Mouse (Mus musculus): ENCODE measurements around the gene Arv1. TPM values are rescaled to one million over a fixed set of nuclear protein-coding genes. Genes with fewer than 3 reads are reported as not detected.
A peak's percentile ranks its signal among the peaks of the same experiment; 100 is the strongest.

Gene Arv1
- 1 to 10 TPM; 4.4 to 5.0 TPM for total RNA-seq (2021)

DNA sequence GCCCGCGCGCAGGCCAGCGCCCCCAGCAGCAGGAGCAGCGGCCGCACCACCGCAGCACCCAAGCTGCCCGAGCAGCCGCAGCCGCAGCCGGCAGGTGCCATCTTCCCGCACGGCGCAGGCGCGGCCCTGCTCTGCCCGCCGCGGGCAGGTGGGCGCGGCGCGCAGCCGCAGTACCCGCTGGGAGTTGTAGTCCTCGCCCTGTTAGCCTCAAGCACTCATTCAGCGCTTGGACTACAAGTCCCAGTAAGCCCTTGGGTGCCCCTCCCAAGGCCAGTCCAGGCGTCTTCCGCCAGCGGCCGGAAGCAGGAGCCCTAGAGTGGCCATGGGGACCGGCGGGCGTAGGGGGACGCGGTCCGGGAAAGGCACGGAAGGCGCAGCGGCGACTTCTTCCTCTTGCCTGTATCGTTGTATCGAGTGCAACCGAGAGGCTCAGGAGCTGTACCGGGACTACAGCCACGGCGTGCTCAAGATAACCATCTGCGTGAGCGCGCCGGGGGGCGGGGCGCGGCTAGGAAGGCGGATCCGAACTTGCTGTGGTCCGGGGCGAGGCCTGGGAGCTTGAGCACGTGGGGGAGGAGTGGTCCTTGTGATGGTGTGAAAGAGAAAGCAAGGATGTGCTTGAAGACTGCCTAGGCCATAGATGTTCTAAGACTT is at the start of gene Arv1, which contains the start of gene Ttc13:
Gene Arv1, plus strand, starts transcription at position 278 of the 654 bp plus-strand sequence.
Gene Ttc13, minus strand, starts transcription at position 122 of the 654 bp plus-strand sequence.
- DNase-seq (ENCODE audit: low spot score) = peak; percentile 93
- intact Hi-C loops (cut with DNase I) = no loop called here

DNA sequence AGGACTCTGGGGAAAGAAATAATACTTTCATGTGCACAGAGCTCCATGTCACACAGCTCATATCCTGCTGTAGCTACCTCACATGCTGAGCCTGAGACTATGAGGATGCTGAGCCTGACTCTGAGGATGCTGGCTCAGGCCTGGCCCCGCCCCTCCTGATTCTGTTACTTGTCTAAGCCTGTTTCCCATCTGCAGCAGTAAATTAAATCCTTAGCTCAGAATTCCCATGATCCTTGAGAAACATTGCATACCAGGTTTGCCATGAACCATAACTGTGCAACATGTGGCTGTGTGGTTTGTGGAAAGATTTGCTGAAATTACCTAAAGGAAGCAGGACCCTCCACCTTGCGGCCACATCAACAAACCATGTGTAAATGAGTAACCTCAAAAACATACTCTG is 49.6 kb upstream of the Arv1 start:
- intact Hi-C loops (cut with DNase I) = loop anchor here (10.0 kb wide), 1 partner anchor 278 kb away; no protein-coding TSS in a partner anchor
- DNase-seq (ENCODE audit: low spot score) = no peak

DNA sequence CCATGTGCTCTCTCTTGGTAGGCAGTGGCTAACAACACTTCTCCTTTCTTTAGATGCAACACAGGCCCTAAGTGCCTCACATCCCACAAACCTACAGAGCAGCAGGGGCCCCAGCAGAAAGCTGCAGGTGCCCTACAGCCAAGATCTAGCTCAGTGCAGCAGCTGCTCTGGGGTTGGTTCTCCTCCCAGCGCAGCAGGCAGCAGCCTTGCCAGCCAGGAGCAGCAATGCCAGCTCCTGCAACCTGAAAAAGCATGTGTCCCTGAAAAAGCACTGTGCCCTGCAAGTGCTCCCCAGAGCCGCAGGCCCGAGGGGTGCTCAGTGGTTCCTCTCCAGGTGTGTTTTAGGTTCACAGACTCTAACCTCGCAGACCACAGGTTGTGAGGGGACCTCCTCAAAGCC is 45.3 kb upstream of the Arv1 start:
- intact Hi-C loops (cut with DNase I) = loop anchor here (1.0 to 10.0 kb wide), 2 partner anchors 59 to 282 kb away; no protein-coding TSS in a partner anchor
- DNase-seq (ENCODE audit: low spot score) = no peak

DNA sequence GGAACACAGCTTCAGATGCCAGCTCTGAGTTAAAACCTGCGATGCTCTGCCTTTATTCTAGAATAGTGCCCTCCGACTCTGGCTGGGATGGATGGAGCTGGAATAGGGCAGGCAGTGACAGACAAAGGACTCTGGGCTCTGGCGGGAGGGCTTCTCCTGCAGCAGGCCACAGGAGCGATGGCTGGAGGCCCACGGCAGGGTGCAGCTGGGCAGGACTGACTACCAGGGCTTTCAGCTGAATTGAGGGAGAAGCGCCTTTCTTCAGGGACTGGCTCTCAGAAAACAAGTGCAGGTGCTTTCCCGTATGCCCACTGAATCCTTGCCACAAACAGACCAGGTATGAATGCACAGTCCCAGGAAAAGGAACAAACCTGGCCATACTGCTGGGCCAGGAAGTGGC is 44.9 kb upstream of the Arv1 start:
- no peak for DNase-seq (ENCODE audit: low spot score)
- intact Hi-C loops (cut with DNase I) = loop anchor here (1.0 to 10.0 kb wide), 2 partner anchors 60 to 282 kb away; no protein-coding TSS in a partner anchor

DNA sequence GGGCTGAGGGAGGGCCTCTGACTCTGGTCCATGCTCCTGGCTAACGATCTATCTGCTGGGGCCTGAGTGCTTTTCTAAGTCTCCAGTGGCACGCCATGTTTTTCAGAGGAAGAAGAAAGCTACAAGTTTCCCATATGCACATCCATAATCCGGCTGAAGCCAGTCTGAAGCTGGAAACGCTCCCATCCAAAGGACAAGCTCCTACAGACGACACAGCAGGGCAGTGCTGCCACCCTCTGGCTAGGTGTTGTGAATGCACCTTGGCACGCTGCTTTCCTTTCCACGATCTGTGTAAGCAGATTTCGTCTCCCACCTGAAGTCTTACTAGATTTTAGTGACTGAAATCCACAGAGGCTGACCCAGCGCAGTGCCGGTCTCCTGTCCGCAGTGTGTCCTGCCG is 44.5 kb upstream of the Arv1 start:
- intact Hi-C loops (cut with DNase I) = loop anchor here (1.0 to 10.0 kb wide), 2 partner anchors 60 to 283 kb away; no protein-coding TSS in a partner anchor
- peak; percentile 44 for DNase-seq (ENCODE audit: low spot score)

DNA sequence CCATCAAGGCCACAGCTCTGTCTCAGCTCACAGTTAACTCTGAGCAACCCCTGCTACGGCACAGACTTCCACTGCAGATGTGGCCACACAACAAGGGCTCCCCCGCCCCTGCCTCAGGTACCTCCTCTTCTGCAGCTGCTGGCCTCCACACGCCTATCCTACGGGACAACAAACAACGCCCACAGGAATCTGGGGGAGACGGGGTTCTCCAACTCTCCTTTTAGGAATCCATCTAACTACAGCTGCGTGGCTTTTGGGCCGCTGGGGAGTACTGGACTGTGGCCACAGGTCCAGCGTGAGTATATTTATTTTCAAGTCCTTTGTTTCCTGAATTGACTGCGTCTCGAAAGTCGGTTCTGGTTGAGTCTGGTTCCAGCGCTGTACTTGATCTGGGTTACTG is 43.7 kb upstream of the Arv1 start:
- intact Hi-C loops (cut with DNase I) = loop anchor here (10.0 kb wide), 1 partner anchor 283 kb away; no protein-coding TSS in a partner anchor
- DNase-seq (ENCODE audit: low spot score) = no peak

DNA sequence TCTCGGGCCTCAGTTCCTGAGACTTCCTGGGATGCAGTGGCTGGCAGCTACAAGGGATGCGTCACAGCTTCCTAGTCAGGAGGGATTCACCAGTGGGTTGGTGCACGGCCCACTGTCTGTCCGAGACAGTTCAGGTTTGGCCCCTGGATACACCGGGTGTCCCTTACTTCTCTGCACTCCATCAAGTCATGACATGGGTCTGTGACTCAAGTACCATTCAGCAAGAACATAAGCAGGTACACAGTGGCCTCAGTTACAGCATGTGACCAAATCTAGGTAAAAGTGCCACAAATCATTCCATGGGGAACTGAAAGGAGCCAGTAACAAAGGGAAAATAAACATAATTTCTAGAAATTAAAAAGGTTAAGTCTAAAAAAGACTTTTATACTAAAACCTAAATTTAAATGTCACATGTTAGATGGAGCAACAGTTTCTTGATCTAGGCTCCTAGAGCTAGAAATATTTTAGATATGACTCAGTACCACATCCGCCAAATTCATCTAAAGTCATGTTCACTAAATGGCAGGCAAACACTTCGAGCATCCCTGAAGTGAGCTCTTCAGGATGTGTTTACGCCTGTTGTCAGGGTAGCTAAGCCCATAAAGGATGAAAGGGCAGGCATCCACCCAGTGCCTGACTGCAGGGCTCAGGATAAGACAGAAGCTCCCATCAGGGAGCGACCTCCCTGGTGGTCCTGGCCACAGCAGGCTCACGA is 40.7 kb upstream of the Arv1 start:
- no peak for DNase-seq (ENCODE audit: low spot score)
- intact Hi-C loops (cut with DNase I) = no loop called here

DNA sequence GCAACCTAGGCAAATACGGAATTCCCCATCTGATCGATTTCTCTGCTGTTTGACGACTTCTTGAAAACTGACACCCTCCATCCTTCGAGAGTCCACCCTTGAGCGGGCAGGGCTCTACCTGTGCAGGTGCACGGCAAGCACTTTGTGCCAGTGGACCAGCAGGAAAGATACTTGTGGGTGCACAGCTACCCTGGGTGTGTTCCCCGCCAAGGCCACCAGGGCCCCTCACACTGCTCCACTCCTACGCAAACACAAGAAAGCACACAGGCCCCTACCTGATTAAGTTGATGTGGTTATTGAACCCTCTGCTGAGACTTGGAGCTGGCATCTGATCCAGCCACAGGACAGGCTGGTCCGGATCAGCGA is 40.2 kb upstream of the Arv1 start:
- intact Hi-C loops (cut with DNase I) = no loop called here
- no peak for DNase-seq (ENCODE audit: low spot score)

DNA sequence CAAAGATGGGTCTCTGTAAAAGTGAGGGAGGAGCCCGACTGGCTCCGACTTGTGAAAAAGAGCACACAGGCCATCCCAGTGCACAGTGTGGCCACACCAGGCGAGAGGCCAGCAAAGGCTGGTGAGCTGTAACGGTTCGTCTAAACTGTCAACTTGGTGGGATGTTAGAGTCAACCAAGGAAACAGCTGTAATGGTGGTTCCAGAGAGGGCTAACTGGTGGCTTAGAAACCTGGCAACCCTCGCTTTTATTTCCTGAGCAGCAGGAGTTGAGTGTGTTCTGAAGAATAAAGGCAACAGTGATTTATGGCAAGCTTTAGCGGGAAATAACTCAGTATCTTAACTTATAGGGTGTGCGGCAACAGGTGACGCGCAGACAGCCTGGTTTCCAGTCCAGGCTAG is 39.7 kb upstream of the Arv1 start:
- intact Hi-C loops (cut with DNase I) = no loop called here
- DNase-seq (ENCODE audit: low spot score) = no peak

DNA sequence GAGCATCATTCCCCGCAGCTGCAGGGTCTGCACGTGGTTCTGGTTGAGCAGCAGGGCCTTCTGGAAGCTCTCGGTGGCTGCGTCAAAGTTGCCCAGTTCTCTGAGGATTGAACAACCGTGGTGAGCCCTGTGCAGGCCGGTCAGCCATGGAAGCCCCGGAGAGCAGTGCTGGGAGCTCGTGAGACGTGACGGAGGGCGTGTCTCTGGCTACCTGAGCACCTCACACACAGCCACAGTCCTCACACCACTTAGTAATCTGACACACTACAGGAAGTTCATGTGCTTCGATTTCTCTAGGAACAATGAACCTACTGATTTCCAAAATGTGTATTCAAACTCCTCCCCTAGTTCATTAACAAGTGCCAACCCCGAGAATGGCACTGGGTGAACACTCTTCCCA is 33.0 kb upstream of the Arv1 start:
- intact Hi-C loops (cut with DNase I) = no loop called here
- DNase-seq (ENCODE audit: low spot score) = no peak

DNA sequence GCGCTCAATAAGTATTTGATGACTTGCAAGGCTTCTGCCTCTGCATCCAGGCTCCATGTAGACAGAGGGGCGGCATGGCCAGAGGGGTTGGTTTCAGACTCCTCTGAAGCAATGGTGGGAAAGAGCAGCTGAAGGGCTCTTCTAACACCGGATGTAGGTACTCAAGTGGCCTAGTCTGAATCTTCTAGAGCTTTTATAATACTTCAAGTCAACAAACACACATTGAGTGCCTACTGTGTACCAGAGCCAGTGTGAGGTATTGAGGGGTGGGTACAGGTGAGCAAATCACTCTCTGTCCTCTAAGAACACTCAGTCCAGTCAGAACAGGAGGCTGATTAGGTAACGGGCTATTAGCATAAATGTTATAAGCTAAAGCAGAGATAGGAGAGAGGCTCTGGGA is 30.2 kb upstream of the Arv1 start:
- DNase-seq (ENCODE audit: low spot score) = no peak
- intact Hi-C loops (cut with DNase I) = no loop called here

DNA sequence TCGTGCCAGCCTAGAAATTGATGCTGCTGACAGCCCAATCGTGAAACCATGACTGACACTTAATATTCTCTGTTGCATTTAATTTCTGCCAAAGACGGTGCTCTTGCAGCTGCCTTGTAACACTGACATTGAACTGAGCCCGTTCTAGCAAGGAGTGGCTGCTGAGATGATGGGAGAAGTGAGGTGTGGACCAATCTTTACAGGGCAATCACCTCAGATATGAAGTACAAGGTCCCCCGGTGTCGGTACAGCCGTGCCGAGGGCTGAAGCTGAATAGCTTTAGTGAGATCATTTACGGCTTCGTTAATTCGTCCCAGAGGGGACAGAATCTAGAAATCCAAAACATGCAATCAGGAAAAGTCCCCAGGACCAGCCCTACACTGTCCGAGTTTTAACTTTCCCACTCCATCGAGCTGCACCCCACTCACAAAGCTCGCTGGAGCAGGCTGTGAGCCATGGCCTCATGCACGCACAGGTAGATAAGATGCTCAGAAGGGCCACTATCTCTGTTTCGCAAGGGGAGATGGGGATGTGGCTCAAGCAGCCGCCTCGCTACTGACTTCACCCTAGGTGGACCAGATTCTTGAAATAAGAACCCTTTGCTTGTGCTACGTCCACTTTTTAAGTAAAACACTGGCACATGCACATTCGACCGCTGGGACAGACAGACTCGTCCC is 26.4 kb upstream of the Arv1 start:
- intact Hi-C loops (cut with DNase I) = no loop called here
- DNase-seq (ENCODE audit: low spot score) = no peak

DNA sequence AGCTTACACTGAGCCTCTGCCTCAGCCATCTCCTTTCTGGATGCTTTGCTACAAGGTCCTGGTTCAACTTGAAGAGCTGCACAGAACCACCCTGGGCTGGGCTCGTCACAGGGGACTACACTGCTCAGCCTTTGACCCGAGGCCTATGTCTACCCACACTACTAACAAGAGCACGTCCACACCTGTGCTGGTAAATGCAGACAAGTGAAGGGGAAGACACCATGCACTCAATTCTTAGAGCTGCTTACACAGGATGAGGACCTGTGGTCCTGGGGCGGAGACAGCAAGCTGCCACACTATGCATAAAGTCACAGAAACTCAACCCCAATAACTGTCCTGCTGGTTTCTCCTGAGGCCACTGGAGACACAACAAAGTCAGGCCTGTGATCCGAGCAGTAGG is 21.7 kb upstream of the Arv1 start:
- intact Hi-C loops (cut with DNase I) = no loop called here
- no peak for DNase-seq (ENCODE audit: low spot score)

DNA sequence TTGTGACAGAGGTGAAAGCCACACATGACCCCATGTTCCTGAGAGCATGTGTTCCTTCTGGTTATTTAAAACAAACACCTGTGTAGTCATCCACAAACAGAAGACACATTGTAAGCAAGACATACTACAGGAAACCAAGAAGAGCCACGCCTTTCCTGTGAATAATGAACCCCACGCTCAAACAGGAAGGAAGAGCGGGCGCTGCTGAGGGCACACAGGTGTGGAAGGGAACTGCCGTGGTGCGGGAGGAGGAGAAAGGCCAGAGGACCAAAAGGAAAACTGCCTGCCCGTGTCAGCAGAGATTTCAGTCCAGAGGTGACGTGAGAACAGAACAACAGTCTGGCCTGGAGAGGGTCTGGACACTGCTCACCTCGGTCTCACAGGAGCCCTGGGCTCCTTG is 20.9 kb upstream of the Arv1 start:
- intact Hi-C loops (cut with DNase I) = no loop called here
- DNase-seq (ENCODE audit: low spot score) = no peak

DNA sequence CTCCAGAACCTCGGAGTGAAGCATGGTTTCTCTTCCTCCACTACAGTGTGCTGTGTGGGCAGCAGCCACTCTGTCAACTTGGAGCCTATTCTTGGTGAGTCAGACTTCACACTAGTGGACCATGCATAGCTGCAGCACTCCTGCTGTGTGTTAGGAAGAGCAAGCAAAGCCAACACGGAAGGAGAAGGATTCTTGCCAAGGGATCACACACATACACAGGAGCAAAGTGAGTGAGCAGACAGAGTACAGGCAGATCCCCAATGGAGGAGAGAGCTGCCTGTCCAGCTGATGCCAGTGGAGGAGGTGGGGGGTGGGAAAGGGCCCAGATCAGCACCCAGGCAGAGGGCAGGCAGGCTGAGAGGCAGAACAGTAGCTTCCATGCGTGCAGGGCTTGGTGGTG is 19.8 kb upstream of the Arv1 start:
- no peak for DNase-seq (ENCODE audit: low spot score)
- intact Hi-C loops (cut with DNase I) = no loop called here

DNA sequence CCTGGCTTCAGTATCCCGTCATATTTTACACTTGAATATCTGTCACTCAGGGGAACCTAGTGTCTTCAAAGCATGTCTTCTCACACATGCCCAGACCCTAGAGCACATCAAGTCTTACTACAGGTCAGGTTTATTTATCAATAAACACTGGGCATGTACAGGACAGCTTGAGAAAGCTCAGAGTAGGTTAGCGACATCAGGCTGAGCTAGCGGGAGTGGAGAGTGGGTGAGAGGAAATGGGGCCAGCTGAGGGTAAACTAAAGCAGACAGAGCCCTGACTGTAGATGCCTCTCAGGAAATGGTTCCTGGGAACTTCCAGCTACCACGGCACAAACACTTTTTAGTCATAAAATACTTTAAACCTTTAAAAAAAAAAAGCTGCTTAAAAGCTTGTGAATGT is 18.4 kb upstream of the Arv1 start:
- DNase-seq (ENCODE audit: low spot score) = no peak
- intact Hi-C loops (cut with DNase I) = no loop called here

DNA sequence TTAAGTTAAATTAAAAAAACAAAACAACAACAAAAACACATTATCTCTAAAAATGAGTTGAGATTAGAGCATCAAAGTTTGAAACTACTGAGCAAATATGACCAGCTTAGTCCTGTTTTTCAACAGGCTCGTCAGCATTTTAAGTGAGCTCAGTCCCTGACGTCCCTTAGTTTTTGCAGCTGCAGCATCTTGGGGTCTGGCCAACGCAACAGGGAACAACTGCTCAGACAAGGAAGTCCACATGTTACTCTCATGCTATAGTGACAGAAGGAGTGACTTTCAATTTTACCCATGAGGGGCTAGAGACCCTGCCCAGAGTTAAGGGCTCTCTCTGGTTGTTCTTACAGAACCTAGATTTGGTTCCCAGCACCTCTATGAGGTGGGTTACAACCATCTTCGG is 17.6 kb upstream of the Arv1 start:
- DNase-seq (ENCODE audit: low spot score) = no peak
- intact Hi-C loops (cut with DNase I) = no loop called here

DNA sequence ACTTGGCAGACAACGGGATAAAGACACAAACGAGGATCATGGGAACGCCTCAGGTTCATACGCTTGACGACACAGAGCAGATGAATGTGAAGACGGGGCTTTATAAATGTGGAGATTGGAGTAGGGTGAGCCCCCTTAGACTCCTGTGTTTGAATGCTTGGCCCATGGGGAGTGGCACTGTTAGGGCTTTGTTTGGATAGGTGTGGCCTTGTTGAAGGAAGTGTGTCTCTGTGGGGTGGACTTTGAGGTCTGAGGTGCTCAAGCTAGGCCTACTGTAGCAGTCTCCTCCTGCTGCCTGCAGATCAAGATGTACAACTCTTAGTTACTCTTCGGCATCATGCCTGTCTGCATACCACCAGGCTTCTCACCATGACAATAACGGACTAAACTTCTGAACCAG is 16.1 kb upstream of the Arv1 start:
- DNase-seq (ENCODE audit: low spot score) = no peak
- intact Hi-C loops (cut with DNase I) = no loop called here

DNA sequence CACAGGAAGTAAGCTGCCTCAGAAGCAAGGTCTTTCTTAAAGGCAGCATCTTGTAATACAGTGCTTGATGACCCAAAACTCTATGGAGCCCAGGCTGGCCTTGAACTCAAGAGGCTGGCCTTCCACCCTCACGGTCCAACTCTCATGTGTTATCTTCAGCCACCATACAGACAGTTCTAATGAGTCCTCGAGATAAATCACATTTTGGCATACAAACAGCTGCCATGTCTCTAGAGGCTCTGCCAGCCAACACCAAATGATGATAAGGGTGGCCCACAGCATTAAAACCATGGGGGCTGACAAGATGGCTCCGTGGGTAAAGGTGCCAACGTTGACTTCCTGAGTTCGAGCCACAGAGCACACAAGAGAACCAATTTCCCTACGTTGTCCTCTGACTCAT is 8.7 kb upstream of the Arv1 start:
- intact Hi-C loops (cut with DNase I) = no loop called here

DNA sequence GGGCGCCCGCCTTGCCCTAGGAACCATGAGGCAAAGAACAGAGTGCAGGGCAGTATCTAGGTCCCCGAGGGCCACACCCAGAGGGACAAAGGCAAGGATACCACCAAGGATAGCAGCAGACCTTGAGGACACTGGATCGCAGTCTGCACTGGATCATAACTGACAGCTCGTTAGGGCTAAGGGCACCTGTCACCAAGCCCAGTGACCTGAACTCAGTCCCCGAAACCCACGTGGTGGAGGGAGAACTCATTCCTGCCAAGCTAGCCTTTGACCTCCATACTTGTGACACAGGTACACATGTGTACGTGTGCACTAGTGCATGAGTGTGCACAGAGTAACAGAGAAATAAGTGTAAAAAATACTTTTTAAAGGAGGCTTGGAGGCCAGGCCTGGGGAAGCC is 6.2 kb upstream of the Arv1 start:
- intact Hi-C loops (cut with DNase I) = no loop called here

More for the DNA sequence above, 8.7 kb upstream of the Arv1 start:
- DNase-seq (ENCODE audit: low spot score) = no peak

DNA sequence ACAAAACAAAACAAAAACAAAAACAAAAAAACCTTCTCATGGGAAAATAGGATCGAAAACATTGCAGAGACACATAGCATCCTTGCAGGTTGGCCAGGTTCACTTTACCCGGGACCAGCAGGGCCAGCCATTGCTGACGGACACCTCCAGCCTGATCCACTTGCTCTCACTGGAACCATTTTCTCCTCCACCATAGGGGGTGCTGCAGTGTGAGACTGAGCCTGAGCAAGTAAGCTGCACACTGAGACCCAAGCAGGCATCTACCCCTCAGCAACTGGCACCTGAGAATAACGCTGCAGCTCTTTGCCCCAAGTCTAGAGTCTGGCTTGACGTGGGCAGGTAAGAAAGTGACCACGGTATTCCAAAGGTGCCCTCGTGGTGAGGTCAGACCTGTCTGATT is 1.8 kb upstream of the Arv1 start:
- no peak for DNase-seq (ENCODE audit: low spot score)
- intact Hi-C loops (cut with DNase I) = no loop called here

More for the DNA sequence above, 6.2 kb upstream of the Arv1 start:
- DNase-seq (ENCODE audit: low spot score) = no peak

Data from heart, postnatal 25 days (tissue).